Mouse (Mus musculus): ENCODE data around the gene Afap1l2.

DNA sequence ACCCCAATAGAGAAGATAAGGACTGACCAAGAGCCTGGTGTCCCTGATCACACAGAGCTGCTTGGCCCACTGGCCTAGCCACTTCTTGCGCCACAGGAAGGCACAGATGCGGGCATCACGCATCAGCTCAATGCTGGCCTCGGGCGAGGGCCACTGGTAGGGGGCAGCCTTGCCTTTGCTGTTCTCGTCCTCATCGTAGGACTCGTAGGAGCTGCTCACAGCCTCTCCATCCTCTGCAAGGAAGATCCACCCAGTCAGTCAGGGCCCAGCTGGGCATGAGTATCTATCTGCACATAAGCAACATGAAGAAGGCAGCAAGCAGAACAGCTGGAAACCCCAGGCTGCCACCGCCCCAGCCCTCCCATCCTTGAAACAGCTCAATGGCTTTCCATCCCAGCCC lies 78.0 kb downstream of the Afap1l2 start:
- no peak for TF ChIP-seq POLR2A (IDR thresholded peaks at IDR 0.05; ENCODE audit: insufficient read depth, low read length)
- peak; percentile 27 for TF ChIP-seq CTCF (IDR thresholded peaks at IDR 0.05; ENCODE audit: low read depth, low read length)

Data from ES-Bruce4 (cell line).